Mouse (Mus musculus) right cerebral cortex, postnatal 10 days (tissue): Measurements from ENCODE around the gene Babam2.
"Not testable (repeated sequence)": the region's sequence is repeated elsewhere in the genome, so short reads cannot be mapped to it uniquely, and the experiment has no call there.

Experiments used
- DNase-seq, 2 experiments: peaks; one replicate each; pipeline ENCODE4 v3.0.0; 2021; ENCODE audit warnings: low spot score in 2 of 2

The Babam2 gene

DNA sequence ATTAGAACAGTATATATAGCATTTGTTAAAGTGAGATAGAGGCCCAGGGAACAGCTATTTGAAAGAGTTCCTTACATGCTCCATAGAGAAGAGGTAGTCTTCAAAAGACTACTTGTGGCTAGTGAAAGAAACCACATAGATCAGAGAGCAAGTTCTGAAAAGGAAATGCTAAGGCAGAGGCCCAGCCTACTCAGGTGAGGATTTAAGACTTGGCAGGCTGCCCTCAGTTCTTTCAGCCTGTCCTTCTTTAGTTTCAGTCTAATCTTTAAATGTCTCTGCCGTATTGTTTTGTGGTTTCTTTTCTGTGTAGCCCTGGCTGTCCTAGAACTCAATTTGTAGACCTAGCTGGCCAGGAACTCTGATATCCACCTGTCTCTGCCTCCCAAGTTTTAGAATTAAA lies 134.1 kb downstream of the Babam2 start:
- no peak for DNase-seq

DNA sequence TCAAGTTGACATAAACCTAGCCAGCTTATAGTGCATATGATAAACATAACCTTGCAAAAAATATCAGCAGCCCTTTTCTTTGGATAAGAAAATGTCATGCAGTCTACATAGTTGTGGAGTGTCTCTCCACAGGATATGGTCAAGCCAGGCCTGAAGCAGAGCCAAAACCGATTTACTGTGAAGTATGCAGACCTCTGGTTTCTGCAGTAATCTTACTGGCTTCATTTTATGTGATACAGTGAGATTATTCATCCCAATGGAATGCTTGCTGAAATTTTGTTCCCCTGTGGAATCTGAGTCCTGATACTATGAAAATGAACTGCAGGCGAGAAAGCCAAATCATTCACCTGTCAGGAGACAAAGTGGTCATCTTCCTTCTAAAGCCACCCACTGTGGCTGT lies 138.2 kb downstream of the Babam2 start:
- DNase-seq, result no peak

DNA sequence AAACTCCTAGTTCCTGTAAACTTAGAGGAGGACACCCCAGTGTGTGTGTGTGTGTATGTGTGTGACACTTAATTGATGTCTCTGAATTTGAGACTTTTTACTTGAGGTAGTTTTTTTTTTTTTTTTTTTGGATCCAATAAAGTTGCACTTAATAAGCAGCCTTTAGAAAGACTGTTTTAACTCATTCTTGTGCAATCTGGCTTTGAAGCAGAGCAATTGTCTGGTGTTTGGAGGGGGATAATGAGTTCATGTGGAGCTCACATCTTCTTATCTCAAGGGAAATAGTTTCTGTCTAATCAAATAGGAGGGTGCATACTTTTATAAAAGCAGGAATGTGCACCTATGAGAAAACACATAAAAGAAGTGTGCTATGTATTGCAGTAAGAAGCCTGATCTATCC lies 142.5 kb downstream of the Babam2 start:
- DNase-seq, result no peak

DNA sequence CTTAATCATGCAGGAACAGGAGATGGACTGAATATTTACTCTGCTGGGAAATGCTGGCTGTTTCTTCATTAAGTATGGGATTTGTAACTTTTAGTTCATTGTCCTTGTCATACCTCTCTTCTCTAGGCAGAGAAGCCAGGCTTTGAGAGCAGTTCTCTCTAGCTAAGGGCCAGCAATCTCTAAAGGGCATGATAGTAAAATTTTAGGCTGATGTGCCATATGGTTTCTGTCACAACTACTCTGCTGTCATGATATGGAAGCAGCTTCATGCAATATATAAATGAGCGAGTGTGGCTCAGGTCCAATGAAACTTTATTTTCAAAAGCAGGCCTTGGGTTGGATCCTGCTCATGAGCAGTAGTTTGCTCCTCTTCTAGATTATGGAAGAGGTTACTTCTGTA lies 142.9 kb downstream of the Babam2 start:
- no peak for DNase-seq

DNA sequence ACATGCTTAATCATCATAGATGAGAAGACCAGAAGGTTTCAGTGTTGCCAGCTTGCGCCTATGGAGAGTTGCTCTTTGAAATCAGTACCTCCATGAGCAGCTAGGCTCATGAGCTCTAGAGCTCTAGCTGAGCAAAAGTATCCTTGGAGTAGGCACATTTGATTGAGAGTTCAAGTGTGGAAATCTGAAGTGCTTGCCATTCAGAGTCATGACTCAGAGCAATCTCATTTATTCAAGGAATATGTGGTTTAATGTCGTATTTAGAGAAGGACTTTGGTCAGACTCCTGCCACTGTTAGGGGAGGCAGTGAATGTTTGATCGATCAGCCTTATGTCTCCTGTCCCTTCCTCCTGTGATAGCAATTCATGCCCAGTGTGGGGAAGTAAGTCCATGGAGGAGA lies 147.4 kb downstream of the Babam2 start:
- no peak for DNase-seq

DNA sequence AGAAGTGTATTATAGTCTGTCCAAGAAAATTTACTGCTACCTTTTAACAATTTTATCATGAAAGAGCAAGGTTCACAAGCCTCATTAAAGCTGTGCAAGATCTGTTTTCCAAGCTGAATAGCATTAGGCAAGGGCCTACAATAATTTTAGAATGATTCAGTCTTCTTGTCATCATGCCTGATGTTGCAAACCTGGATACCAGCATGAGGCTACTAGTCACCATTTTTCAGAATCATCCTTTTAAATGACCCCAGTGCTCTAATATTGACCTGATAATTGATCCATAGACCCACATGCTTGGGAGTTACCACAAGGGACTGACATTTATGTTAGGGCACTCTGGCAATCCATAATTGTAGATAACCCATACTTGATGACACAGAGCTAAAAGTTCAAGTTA lies 149.5 kb downstream of the Babam2 start:
- no peak for DNase-seq

DNA sequence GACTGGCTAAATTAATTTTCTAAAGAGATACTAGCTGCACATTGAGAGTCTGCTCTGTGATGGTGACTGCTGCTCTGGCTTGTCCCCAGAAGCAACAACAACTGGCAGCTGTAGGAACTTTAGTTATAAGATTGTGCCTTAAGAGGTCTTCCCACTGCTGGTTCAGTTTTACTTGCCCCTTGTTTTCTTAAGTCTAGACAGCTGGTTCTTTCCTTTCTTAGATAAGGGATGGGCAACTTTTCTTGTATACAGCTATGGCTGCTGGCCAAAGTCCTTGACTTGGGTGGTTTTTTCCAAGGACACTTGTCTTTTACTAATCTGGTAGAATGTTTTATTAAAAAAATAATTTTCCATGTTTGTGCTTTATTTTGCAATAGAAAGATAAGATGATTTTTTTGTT lies 151.5 kb downstream of the Babam2 start:
- DNase-seq, result no peak

DNA sequence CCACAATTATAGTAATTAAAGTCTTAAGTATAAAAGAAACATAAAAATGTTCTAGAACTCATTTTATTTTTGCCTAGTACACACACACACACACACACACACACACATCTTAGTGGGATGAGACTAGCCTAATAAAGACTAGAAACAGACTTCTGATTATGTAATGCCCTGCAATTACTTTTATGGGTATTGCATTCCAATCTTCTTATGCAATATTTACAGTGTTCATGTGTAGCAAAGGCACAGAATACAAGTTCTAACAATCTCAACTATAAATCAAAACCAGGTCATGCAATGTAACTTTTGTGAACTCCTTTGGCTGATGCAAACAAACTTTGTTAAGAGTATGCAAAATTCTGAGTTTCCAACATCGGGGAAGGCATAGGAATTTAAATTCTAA lies 155.3 kb downstream of the Babam2 start:
- no peak for DNase-seq

DNA sequence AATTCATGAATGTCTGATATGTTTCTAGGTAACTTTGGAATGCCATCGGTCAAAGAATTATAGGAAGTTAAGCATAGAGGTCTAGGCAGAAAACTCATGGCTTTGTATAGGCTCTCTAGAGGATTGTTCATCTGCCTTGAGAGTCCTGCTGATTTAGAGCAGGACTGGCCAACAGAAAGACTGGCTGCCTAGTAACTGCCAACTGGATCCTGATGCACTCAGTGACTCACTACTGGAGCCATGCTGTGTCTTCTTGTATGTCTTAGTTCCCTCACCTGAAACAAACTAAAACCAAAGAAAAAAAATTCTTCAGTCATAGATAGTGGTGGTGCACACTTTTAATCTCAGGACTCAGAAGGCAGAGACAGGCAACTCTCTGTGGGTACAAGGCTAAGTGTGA lies 156.3 kb downstream of the Babam2 start:
- no peak for DNase-seq

DNA sequence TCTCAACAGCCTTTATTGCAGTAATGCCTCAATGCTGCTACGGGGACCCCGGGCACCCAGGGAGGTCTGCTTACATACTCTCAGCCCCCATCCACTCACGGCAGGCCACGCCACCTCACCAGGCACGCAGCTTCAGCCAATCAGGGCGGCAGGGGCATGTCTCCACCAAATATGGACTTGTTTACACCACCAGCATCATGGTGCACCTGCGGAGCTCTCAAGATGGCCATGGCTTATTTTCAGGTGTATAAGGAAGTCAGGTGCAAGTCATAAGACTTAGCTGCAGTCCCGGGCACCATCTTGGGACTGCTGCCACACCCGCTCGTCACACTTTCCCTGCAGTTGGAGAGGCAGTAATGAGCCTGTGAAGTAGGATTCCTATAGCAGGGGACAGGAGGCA lies 161.4 kb downstream of the Babam2 start:
- not testable (repeated sequence) for DNase-seq

DNA sequence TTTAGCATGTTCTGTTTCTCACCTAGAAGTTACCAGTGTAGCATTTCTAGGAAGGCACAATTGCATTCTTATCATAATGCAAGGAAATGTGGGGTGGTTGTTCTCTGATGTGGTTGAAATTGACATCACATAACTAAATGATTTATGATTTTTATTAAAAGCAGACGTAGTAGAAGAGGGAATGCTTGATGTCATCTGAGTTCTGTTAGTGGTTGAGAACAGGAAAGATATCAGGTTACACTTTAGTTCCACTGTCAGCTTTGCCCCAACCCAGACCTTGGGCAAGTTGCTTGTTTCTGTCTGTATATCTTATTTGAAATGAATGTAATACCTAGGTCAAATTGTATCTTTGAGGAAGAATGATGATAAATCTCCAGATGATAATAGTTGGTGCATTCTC lies 162.9 kb downstream of the Babam2 start:
- DNase-seq, result no peak

DNA sequence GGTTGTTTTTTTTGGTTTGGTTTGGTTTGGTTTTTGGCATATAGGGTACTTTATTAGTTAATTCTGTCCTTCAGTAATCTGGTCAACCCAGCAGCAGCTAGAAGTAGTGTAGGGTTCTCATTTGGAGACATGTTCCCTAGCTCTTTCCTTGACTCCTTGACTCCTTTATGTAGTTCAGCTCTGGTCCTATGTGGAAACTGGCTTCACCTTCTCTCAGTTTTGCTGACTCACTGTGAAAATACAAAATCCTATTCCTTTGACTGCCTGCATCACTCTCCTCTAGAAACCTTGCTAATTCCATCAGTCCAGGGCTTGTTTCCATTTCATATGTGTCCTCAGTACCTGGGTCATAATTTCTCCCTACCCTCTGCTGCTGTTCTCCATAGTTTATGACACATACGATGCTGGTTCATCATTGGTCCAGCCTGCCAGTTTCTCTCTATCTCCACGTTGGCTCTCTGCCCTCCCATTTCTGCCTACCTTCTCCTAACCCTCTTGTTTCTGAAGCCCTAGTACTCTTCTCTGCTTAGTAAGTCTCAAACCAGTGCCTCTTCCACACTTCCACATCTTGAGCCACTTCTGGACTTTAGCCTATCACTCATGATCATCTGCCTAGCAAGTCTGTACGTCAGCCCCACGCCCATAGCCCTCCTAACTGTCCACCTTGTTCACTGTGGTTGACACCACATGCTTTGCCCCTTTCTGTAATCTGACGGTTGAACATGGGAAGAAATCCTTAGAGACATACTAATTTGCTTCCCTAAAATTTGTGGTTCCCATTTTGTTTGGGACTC lies 163.5 kb downstream of the Babam2 start:
- no peak for DNase-seq

DNA sequence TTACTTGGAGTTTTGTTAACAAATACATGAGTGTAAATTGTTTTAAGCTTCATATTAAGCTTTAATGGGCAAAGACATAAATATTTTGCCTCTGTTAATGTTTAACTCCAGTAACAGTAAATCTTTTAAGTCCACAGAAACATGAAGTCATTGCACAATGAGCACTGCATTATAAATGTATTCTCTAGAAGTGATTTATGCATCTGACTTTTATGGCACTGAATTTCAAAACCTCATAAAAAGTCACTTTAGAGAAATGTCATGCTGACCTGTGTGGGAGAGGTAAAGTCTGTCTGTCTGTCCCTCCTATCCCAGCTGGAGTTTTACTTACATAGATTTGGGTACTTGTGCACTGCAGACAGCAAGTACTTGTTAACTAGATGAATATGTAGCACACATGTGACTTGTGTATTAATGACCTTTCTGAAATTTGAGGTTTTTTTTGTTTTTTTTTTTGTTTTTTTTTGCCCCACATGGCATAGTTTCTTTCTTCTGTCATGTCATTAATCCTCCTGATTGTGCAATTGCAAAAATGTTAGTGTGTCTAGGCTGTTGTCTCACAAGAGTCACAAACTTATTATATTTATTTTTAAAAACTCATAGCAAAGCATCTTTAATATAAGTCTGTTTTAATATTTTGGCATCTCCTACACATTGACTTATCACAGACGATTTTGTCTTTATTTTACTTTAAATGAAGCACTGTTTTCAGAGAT lies 165.4 kb downstream of the Babam2 start:
- no peak for DNase-seq

DNA sequence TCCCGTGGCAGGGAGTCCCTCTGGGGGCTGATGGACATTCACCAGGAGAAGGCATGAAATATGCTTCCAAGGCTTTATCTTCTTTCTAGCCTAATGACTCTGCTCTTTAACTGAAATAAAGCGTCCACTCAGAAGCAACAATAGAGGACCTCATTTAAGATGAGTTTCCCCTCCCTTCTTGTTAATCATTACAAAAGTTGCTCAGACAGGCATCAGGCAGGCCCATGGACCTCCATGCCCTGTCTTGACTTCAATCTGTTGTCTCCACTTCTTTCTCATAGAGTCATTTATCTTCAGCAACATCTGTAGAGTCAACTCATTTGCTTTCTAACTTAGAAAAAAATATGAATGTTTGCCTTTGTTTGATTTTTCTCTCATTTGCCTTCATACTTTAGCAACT lies 166.6 kb downstream of the Babam2 start:
- DNase-seq, result no peak

DNA sequence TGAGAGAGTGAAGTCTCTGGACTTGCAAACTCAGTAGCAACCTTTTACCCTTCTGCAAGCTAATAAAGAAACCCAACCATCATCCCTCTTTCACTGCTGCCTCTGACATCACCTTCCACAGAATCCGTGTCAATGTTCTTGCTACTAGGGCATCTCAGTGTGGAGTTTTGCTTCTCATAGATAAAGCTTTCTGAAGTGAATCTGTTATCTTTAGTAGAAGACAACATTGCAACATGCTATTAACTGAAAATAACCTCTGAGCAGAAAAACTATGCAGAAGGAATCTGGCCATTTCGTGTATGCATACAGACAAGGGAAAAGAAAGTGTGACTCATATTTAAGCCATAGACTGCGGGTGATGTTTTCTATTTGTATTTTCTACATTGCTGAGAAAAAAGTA lies 168.6 kb downstream of the Babam2 start:
- DNase-seq, result no peak

DNA sequence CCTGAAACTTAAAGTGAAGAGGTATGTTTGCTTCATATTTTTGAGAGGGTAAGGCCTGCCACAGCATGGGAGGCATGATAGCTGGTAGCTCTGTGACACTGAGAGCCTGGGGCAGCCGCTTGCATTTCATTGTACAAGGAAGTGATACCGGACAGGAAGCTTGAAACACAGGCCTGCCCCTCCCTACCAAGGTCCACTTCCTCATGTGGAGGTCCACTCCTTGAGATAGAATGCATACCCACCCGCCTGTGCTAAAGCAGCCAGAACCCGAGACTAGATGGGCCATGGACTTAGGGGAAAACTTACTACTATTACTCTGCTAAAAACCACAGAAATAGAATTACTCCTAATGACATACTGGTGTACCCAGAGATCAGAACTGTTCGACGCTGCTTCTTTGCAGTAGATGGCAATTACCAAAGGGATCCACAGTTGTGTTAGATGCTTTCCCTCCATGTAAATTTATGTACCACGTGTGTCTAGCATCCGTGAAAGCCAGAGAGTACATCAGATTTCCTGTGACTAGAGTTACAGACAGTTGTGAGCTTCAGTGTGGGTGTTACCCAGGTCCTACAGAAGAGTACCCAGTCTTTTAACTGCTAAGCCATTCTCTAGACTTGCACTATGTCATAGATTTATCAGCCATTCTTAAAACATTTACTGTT lies 173.5 kb downstream of the Babam2 start:
- DNase-seq, result peak; percentile 36 to 37

DNA sequence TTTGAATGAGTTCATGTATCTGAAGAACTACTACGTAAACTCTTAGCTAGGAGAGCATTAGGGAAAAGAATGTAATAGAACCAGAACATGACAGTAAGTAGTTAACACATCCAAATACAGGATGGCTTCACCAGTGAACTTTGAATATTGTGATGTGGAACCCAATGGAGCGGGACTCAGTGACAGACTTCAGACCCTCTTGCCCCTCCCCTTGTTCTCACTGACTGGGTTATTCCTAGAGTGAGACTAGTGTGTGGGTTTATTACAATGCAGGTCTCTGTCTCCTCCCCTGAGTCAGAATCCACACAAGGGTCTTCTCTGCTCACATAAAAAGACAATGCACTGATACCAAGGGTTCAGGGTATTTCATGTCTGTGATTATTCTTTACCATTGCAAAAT lies 175.8 kb downstream of the Babam2 start:
- no peak for DNase-seq

DNA sequence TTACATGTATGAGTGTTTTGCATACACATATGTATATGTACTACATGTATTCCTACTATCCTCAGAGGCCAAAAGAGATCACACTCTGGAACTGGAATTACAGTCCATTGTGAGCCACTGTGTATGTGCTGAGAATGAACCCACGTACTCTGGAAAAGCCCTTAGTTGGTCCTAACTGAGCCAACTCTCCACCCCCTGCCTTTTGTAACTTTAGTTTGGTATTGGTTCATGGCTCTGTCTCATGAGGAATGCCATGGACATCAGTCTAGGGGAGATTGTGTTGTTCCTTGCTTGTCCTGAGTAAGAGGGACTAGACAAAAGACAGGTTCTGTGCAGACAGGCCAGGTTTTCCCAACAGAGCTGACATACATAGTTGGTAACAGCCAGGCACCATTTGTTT lies 177.1 kb downstream of the Babam2 start:
- no peak for DNase-seq

DNA sequence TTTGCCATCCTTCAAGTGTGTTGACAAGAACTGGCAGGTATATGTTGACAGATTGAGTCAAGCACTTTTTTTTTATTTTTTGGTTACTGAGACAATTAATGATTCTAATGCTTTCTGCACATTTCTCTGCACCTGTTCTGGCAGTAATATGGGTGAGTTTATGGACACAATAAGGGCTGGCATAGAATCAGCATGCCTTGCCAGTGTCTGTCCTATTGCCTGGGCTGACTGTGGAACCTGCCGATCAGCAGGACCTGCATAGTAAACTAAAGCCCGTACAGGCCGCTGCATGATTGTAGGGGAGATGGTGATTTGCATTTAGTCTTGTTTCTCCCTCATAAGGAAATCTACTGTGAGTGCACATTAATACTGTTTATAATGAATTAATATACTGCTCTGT lies 178.0 kb downstream of the Babam2 start:
- no peak for DNase-seq

DNA sequence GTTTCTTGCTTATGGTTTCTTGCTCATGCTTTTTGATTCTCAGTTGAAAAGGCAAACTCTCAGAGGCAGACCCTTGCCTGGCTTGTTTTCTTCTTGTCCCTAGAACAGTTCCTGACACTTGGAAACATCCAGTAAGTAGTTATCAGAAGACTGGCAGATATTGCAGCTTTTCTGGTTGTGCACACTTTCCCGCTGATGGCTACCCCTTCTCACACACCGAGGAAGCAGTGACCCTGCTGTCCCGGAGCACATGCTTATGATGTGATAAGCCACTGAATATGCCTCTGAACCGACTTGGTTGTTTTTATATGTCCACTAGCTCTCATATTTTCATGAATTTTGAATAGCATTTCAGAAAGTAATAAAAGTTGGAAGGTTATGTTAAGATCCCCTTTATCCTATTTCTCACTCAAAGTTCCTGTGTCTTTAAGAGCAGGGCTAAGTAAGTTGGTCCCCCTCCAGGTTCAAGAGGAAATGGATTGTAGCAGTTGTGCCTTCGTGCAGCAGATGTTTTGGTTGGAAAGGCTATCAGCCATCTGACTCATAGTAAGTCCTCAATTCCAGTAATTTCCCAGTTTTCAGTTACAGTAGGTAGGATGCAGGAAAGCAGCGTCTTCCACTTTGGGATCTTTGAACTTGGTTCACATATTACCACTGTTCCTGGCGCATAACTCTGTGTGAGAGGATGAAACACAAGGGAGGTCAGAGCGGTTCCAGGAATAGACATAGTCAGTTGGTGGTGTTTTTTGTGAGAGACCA lies 178.9 kb downstream of the Babam2 start:
- DNase-seq, result no peak

DNA sequence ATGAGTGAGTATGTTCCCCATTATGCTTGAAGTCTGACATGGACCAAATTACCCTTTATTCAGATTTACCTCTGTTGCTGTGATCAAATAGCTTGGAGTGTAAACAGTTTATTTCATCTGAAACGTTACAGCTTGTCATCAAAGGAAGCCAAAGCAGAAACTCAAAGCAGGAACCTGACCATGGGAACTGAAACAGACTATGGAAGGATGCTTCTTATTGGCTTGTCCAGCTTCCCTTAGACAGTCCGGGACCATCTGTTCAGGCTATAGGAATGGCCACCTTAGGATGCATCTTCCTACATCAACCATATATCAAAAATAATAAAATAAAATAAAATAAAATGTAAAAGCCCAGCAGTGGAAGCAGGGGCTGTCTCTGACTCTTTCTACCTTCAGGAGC lies 183.0 kb downstream of the Babam2 start:
- no peak for DNase-seq

DNA sequence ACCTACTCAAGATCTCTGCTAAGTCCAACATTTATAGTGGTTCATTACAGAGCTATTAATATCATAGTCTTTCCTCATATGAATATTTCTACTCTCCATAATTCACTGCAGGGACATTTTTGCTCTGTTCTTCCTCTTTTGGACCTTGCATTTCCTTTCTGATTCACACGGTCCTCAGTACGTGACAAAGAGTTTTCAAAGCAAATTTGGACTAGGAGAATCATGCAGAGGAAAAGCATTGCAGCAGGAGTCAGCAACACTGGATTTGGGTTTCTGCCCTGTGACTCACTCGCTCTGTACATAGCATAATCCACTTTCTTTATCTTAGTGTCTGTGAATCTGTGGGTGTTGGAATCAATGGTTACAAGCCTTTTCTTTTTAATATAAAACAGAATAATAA lies 184.8 kb downstream of the Babam2 start:
- peak in 1 of 2 experiments; percentile 41 for DNase-seq
